Mouse (Mus musculus) bone marrow, adult 2 months (tissue): Measurements from ENCODE around the gene Ubap1.

Source experiments
- CTCF ChIP-seq: fragments of 200-500 bp; IDR thresholded peaks from 2 replicates; pipeline ENCODE4 v1.5.1; 2011; ENCODE audit warnings: low read length, control low read depth; ENCODE audit not compliant: control insufficient read depth, insufficient read depth
- POLR2A ChIP-seq: fragments of 200-500 bp; IDR thresholded peaks from 2 replicates; pipeline ENCODE4 v1.6.1; 2011; ENCODE audit warnings: low read depth, mild to moderate bottlenecking, control low read depth, low read length, borderline replicate concordance; ENCODE audit not compliant: control insufficient read depth

- TF ChIP-seq POLR2A (no peak), CTCF (no peak)
Measured at GRCm38 (mm10) chr4:41381213-41381950, 32.6 kb downstream of the Ubap1 start.
